Mouse (Mus musculus) CH12.LX (cell line): Measurements from ENCODE around the gene Camta1.

Source experiments
- BHLHE40 ChIP-seq: IDR thresholded peaks from 2 replicates; pipeline ENCODE4 v1.6.1; 2011; ENCODE audit warnings: mild to moderate bottlenecking, low read depth, low read length, improper control_type of control experiment
- CHD1 ChIP-seq: IDR thresholded peaks from 2 replicates; pipeline ENCODE4 v1.6.1; 2012; ENCODE audit warnings: low read depth, low read length, improper control_type of control experiment, inconsistent platforms
- CHD2 ChIP-seq: IDR thresholded peaks from 2 replicates; pipeline ENCODE4 v1.6.1; 2011; ENCODE audit warnings: low read length, improper control_type of control experiment
- CTCF ChIP-seq, 2 experiments: IDR thresholded peaks in 1 of 2; conservative IDR thresholded peaks in 1 of 2; 2 replicates each; pipeline ENCODE4 v1.5.1; 2011 to 2012; ENCODE audit warnings: low read depth in 2 of 2, low read length in 2 of 2, improper control_type of control experiment in 1 of 2, inconsistent platforms in 1 of 2, mild to moderate bottlenecking in 1 of 2, moderate library complexity in 1 of 2
- EP300 ChIP-seq: IDR thresholded peaks from 2 replicates; pipeline ENCODE4 v1.6.1; 2011; ENCODE audit warnings: low read length, improper control_type of control experiment
- ETS1 ChIP-seq: conservative IDR thresholded peaks from 2 replicates; pipeline ENCODE4 v1.6.1; 2012; ENCODE audit warnings: low read depth, mild to moderate bottlenecking, inconsistent platforms, low read length, improper control_type of control experiment, moderate library complexity
- POLR2A ChIP-seq: IDR thresholded peaks from 2 replicates; pipeline ENCODE4 v1.6.1; 2011; ENCODE audit warnings: low read depth, mild to moderate bottlenecking, improper control_type of control experiment, low read length
- RAD21 ChIP-seq: IDR thresholded peaks from 2 replicates; pipeline ENCODE4 v1.6.1; 2011; ENCODE audit warnings: low read depth, mild to moderate bottlenecking, low read length, improper control_type of control experiment, moderate library complexity
- RCOR1 ChIP-seq: conservative IDR thresholded peaks from 2 replicates; pipeline ENCODE4 v1.6.1; 2012; ENCODE audit warnings: low read depth, mild to moderate bottlenecking, inconsistent platforms, low read length, improper control_type of control experiment
- SMC3 ChIP-seq: IDR thresholded peaks from 2 replicates; pipeline ENCODE4 v1.6.1; 2011; ENCODE audit warnings: low read depth, low read length, improper control_type of control experiment
- USF1 ChIP-seq: IDR thresholded peaks from 2 replicates; pipeline ENCODE4 v1.6.1; 2014; ENCODE audit warnings: low read depth, mild to moderate bottlenecking, inconsistent platforms, low read length, improper control_type of control experiment

DNA sequence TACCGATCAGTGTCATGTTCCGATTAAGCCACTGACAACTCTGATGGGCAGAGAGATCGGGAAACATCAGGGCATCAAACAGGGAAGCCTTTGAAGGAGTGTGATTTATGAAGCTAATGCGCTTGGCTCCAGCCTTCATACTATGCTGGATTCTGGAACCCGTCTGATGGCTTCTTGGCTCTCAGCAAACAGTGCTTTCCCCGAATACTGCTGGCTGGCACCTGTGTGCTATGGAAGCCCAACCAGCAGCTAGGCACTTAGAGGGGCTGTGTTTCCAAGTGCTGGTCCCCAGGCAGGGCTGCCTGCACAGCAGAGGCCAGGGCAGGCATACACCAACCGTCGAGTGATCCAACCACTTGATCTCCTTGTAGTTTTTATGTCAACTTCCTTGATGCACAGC, 701.2 kb downstream of the Camta1 start:
- no peak for TF ChIP-seq CHD2
- no peak for TF ChIP-seq CHD1
- TF ChIP-seq POLR2A = no peak
- TF ChIP-seq USF1 = no peak
- no peak for TF ChIP-seq RAD21
- TF ChIP-seq RCOR1 = no peak
- no peak for TF ChIP-seq CTCF (conservative IDR thresholded peaks at IDR 0.05 in 1 of 2, IDR thresholded peaks at IDR 0.05 in 1 of 2; ENCODE audit: low read depth in 2 of 2, low read length in 2 of 2)
- TF ChIP-seq ETS1 = no peak
- TF ChIP-seq SMC3 = no peak
- no peak for TF ChIP-seq EP300
- TF ChIP-seq BHLHE40 = no peak
